Mouse (Mus musculus) splenic B cell, adult 2 months (primary cell): ENCODE results near the gene Zbtb9.
"Not testable (repeated sequence)": the region's sequence is repeated elsewhere in the genome, so short reads cannot be mapped to it uniquely, and the experiment has no call there.

Experiments
- DNase-seq: peaks from one replicate; pipeline ENCODE4 v3.0.0-alpha.2; 2011; ENCODE audit warnings: low read depth, low spot score
- H3K27me3 ChIP-seq: 2 replicates; pipeline ENCODE4 v1.6.1; 2012; ENCODE audit warnings: mild to moderate bottlenecking, low read length, moderate library complexity, mixed read lengths; ENCODE audit not compliant: control insufficient read depth, poor library complexity, insufficient read depth, severe bottlenecking
- H3K36me3 ChIP-seq: 2 replicates; pipeline ENCODE4 v1.6.1; 2012; ENCODE audit warnings: mild to moderate bottlenecking, low read length, moderate library complexity, mixed read lengths; ENCODE audit not compliant: control insufficient read depth, poor library complexity, insufficient read depth, severe bottlenecking

Zbtb9 gene

GRCm38 (mm10) chr17:26977354-26977753 lies 4.4 kb downstream of the Zbtb9 start:
- peak; percentile 48 for DNase-seq
- H3K36me3 ChIP-seq, H3K27me3 ChIP-seq: not testable (repeated sequence)

GRCm38 (mm10) chr17:26979426-26979825 lies 6.5 kb downstream of the Zbtb9 start:
- H3K27me3 ChIP-seq, result no peaks in the 10 kb centered on the region

GRCm38 (mm10) chr17:26981050-26981449 lies 8.1 kb downstream of the Zbtb9 start:
- H3K36me3 ChIP-seq, result peaks cover 2% of the 10 kb centered on the region
- no peaks in the 10 kb centered on the region for H3K27me3 ChIP-seq
- no peak for DNase-seq

More at GRCm38 (mm10) chr17:26979426-26979825, 6.5 kb downstream of the Zbtb9 start:
- H3K36me3 ChIP-seq, result peaks cover 6% of the 10 kb centered on the region
- DNase-seq, result peak; percentile 92

- H3K27me3 ChIP-seq, result no peaks in the 10 kb centered on the region
- DNase-seq, result no peak
- H3K36me3 ChIP-seq, result no peaks in the 10 kb centered on the region
These were observed 10.4 kb downstream of the Zbtb9 start for GRCm38 (mm10) chr17:26983382-26983781.

GRCm38 (mm10) chr17:26985503-26986179 lies 12.7 kb downstream of the Zbtb9 start:
- no peaks in the 10 kb centered on the region for H3K36me3 ChIP-seq
- DNase-seq, result no peak
- no peaks in the 10 kb centered on the region for H3K27me3 ChIP-seq

GRCm38 (mm10) chr17:26990521-26990920 lies 17.6 kb downstream of the Zbtb9 start:
- no peak for DNase-seq
- no peaks in the 10 kb centered on the region for H3K27me3 ChIP-seq
- no peaks in the 10 kb centered on the region for H3K36me3 ChIP-seq

- no peak for DNase-seq
- no peaks in the 10 kb centered on the region for H3K27me3 ChIP-seq
- no peaks in the 10 kb centered on the region for H3K36me3 ChIP-seq
These were observed 21.4 kb downstream of the Zbtb9 start for GRCm38 (mm10) chr17:26994410-26994809.

- no peak for DNase-seq
- no peaks in the 10 kb centered on the region for H3K27me3 ChIP-seq
- no peaks in the 10 kb centered on the region for H3K36me3 ChIP-seq
These were observed 22.0 kb downstream of the Zbtb9 start for GRCm38 (mm10) chr17:26995006-26995405.

- Histone ChIP-seq H3K36me3 (no peaks in the 10 kb centered on the region), H3K27me3 (no peaks in the 10 kb centered on the region)
- DNase-seq, result no peak
These were observed 22.6 kb downstream of the Zbtb9 start for GRCm38 (mm10) chr17:26995562-26995961.

GRCm38 (mm10) chr17:26997661-26998060 lies 24.7 kb downstream of the Zbtb9 start:
- no peak for DNase-seq
- H3K27me3 ChIP-seq, result no peaks in the 10 kb centered on the region
- H3K36me3 ChIP-seq, result no peaks in the 10 kb centered on the region

- no peaks in the 10 kb centered on the region for H3K27me3 ChIP-seq
- no peaks in the 10 kb centered on the region for H3K36me3 ChIP-seq
- no peak for DNase-seq
These were observed 25.3 kb downstream of the Zbtb9 start for GRCm38 (mm10) chr17:26998283-26998682.

GRCm38 (mm10) chr17:26999996-27000395 lies 27.0 kb downstream of the Zbtb9 start:
- DNase-seq, result peak; percentile 19
- Histone ChIP-seq H3K27me3 (no peaks in the 10 kb centered on the region), H3K36me3 (no peaks in the 10 kb centered on the region)

- DNase-seq, result peak; percentile 78
- Histone ChIP-seq H3K36me3 (no peaks in the 10 kb centered on the region), H3K27me3 (no peaks in the 10 kb centered on the region)
These were observed 28.2 kb downstream of the Zbtb9 start for GRCm38 (mm10) chr17:27001151-27001550.

GRCm38 (mm10) chr17:27001889-27002288 lies 28.9 kb downstream of the Zbtb9 start:
- DNase-seq, result peak; percentile 74
- H3K27me3 ChIP-seq, result no peaks in the 10 kb centered on the region

GRCm38 (mm10) chr17:27004431-27004830 lies 31.5 kb downstream of the Zbtb9 start:
- DNase-seq, result peak; percentile 73
- Histone ChIP-seq H3K27me3 (no peaks in the 10 kb centered on the region), H3K36me3 (no peaks in the 10 kb centered on the region)

More at GRCm38 (mm10) chr17:27001889-27002288, 28.9 kb downstream of the Zbtb9 start:
- H3K36me3 ChIP-seq, result no peaks in the 10 kb centered on the region
